Mouse (Mus musculus) ES-Bruce4 (cell line): Measurements from ENCODE around the gene Macrod2. TPM values are rescaled to one million over a fixed set of nuclear protein-coding genes. Genes with fewer than 3 reads are reported as not detected.

ENCODE experiments used
- H3K27ac ChIP-seq: 2 replicates; pipeline ENCODE4 v1.5.1; 2012; ENCODE audit warnings: low read length, inconsistent platforms; ENCODE audit not compliant: insufficient read depth
- H3K27me3 ChIP-seq: 2 replicates; pipeline ENCODE4 v1.6.1; 2012; ENCODE audit warnings: mild to moderate bottlenecking, low read length, inconsistent platforms; ENCODE audit not compliant: control insufficient read depth, poor library complexity, insufficient read depth, severe bottlenecking
- H3K36me3 ChIP-seq: 2 replicates; pipeline ENCODE4 v1.6.1; 2012; ENCODE audit warnings: inconsistent platforms, mild to moderate bottlenecking, low read length, moderate library complexity; ENCODE audit not compliant: control insufficient read depth, poor library complexity, insufficient read depth, severe bottlenecking
- H3K4me1 ChIP-seq: one replicate; pipeline ENCODE4 v1.8.1; 2011; ENCODE audit warnings: low read length; ENCODE audit not compliant: control insufficient read depth, insufficient read depth
- H3K4me3 ChIP-seq: 2 replicates; pipeline ENCODE4 v1.5.1; 2011; ENCODE audit warnings: low read depth, mild to moderate bottlenecking, low read length
- H3K9ac ChIP-seq: 2 replicates; pipeline ENCODE4 v1.6.1; 2012; ENCODE audit warnings: low read depth, mild to moderate bottlenecking, inconsistent platforms; ENCODE audit not compliant: poor library complexity, severe bottlenecking
- H3K9me3 ChIP-seq: replicated peaks from 2 replicates; pipeline ENCODE4 v1.6.1; 2012; ENCODE audit warnings: mild to moderate bottlenecking, low read length, inconsistent platforms; ENCODE audit not compliant: control insufficient read depth, poor library complexity, insufficient read depth, severe bottlenecking
- CTCF ChIP-seq: IDR thresholded peaks from one replicate; pipeline ENCODE4 v1.8.1; 2011; ENCODE audit warnings: low read depth, low read length
- EP300 ChIP-seq: IDR thresholded peaks from 2 replicates; pipeline ENCODE4 v1.6.1; 2011; ENCODE audit warnings: low read depth, low read length; ENCODE audit not compliant: insufficient read depth
- POLR2A ChIP-seq: IDR thresholded peaks from one replicate; pipeline ENCODE4 v1.8.1; 2011; ENCODE audit warnings: low read length; ENCODE audit not compliant: insufficient read depth
- polyA plus RNA-seq: library from polyadenylated mRNA; stranded (reverse); fragments of >200 nt; gene quantifications from 2 replicates; pipeline ENCODE4 v1.2.4, GENCODE M21; 2011; ENCODE audit warnings: low read depth; ENCODE audit not compliant: missing spikeins, insufficient read depth, insufficient read length

Macrod2 gene
- polyA plus RNA-seq, 1 experiment: 11.9 TPM

- H3K9me3 ChIP-seq: no peaks in the 10 kb centered on the region
These were observed 1948.9 kb downstream of the Macrod2 start for GRCm38 (mm10) chr2:142344021-142344420.

GRCm38 (mm10) chr2:142344758-142345157 lies 1949.6 kb downstream of the Macrod2 start:
- H3K4me1 ChIP-seq: no peaks in the 10 kb centered on the region
- no peaks in the 10 kb centered on the region for H3K9me3 ChIP-seq
- no peaks in the 10 kb centered on the region for H3K27me3 ChIP-seq

More at GRCm38 (mm10) chr2:142344021-142344420, 1948.9 kb downstream of the Macrod2 start:
- no peaks in the 10 kb centered on the region for H3K36me3 ChIP-seq
- no peak overlapping the region for H3K4me3 ChIP-seq
- no peak overlapping the region for H3K9ac ChIP-seq
- TF ChIP-seq EP300 (no peak), CTCF (peak; percentile 2)
- H3K27me3 ChIP-seq: no peaks in the 10 kb centered on the region
- no peaks in the 10 kb centered on the region for H3K4me1 ChIP-seq
- no peak overlapping the region for H3K27ac ChIP-seq

GRCm38 (mm10) chr2:142349805-142350204 lies 1954.7 kb downstream of the Macrod2 start:
- H3K9ac ChIP-seq: no peak overlapping the region
- H3K27me3 ChIP-seq: no peaks in the 10 kb centered on the region
- 0 out of 2 replicates have a peak, but pooled peaks cover 3% of the 10 kb centered on the region for H3K9me3 ChIP-seq
- no peaks in the 10 kb centered on the region for H3K36me3 ChIP-seq
- no peak overlapping the region for H3K4me3 ChIP-seq
- no peaks in the 10 kb centered on the region for H3K4me1 ChIP-seq
- TF ChIP-seq CTCF: no peak
- no peak for TF ChIP-seq POLR2A
- no peak for TF ChIP-seq EP300
- H3K27ac ChIP-seq: no peak overlapping the region

More at GRCm38 (mm10) chr2:142344758-142345157, 1949.6 kb downstream of the Macrod2 start:
- Histone ChIP-seq H3K4me3 (no peak overlapping the region), H3K36me3 (no peaks in the 10 kb centered on the region), H3K27ac (no peak overlapping the region), H3K9ac (no peak overlapping the region)
- TF ChIP-seq CTCF (no peak), EP300 (no peak), POLR2A (no peak)

- H3K9ac ChIP-seq: no peak overlapping the region
- peaks cover 2% of the 10 kb centered on the region for H3K4me1 ChIP-seq
- H3K27ac ChIP-seq: no peak overlapping the region
- TF ChIP-seq CTCF (no peak), POLR2A (no peak), EP300 (no peak)
- H3K9me3 ChIP-seq: no peaks in the 10 kb centered on the region
- no peak overlapping the region for H3K4me3 ChIP-seq
- no peaks in the 10 kb centered on the region for H3K27me3 ChIP-seq
- no peaks in the 10 kb centered on the region for H3K36me3 ChIP-seq
These were observed 1967.8 kb downstream of the Macrod2 start for GRCm38 (mm10) chr2:142362888-142363287.

- no peak overlapping the region for H3K4me3 ChIP-seq
- H3K27me3 ChIP-seq: no peaks in the 10 kb centered on the region
- H3K36me3 ChIP-seq: no peaks in the 10 kb centered on the region
- no peaks in the 10 kb centered on the region for H3K9me3 ChIP-seq
- no peak overlapping the region for H3K27ac ChIP-seq
- TF ChIP-seq POLR2A: no peak
- TF ChIP-seq EP300: no peak
- no peak for TF ChIP-seq CTCF
- no peak overlapping the region for H3K9ac ChIP-seq
- H3K4me1 ChIP-seq: no peaks in the 10 kb centered on the region
These were observed 1978.9 kb downstream of the Macrod2 start for GRCm38 (mm10) chr2:142373978-142374377.

GRCm38 (mm10) chr2:142380563-142380962 lies 1985.5 kb downstream of the Macrod2 start:
- no peak for TF ChIP-seq POLR2A
- no peak for TF ChIP-seq EP300
- TF ChIP-seq CTCF: no peak
- H3K9ac ChIP-seq: no peak overlapping the region
- H3K27ac ChIP-seq: no peak overlapping the region
- no peaks in the 10 kb centered on the region for H3K36me3 ChIP-seq
- H3K4me3 ChIP-seq: no peak overlapping the region
- H3K27me3 ChIP-seq: no peaks in the 10 kb centered on the region; the same call in 1 of the 2 replicates
- H3K4me1 ChIP-seq: no peaks in the 10 kb centered on the region
- H3K9me3 ChIP-seq: no peaks in the 10 kb centered on the region
